Mouse (Mus musculus) embryonic stem cell, embryonic (primary cell): ENCODE data around the gene Agpat1.

Experiments used
- CTCF ChIA-PET, 4 experiments: fragments of 300-600 bp in 2 of 4; fragments of 350-600 bp in 2 of 4; sonication (Branson Sonifier 250); formaldehyde crosslinking; loops; one replicate each; lab custom pipeline; 2022; ENCODE audit warnings: inconsistent platforms in 2 of 4; lab: Charles Lee
- POLR2A ChIA-PET, 4 experiments: fragments of 300-600 bp in 2 of 4; fragments of 350-600 bp in 2 of 4; sonication (Branson Sonifier 250); formaldehyde crosslinking; loops; one replicate each; lab custom pipeline; 2022; ENCODE audit warnings: antibody characterized with exemption in 4 of 4, inconsistent platforms in 1 of 4; lab: Charles Lee

The Agpat1 gene

GRCm38 (mm10) chr17:34659181-34659896, 55.3 kb downstream of the Agpat1 start:
- ChIA-PET CTCF (interaction anchor here in 1 of 4 experiments (1.5 to 2.2 kb wide), 2 partner anchors 8 to 12 kb away, joined by 5 to 10 read pairs; partner anchors contain the start of gene Atf6b), POLR2A (interaction anchor here in 2 of 4 experiments (0.8 to 2.7 kb wide), 3 partner anchors 8 to 12 kb away, joined by 3 to 17 read pairs (median 3); partner anchors contain the start of genes Atf6b (in 1 of the 2) and Tnxb (in 1 of the 2))

GRCm38 (mm10) chr17:34659897-34660214, 55.8 kb downstream of the Agpat1 start:
- POLR2A ChIA-PET = interaction anchor here in 2 of 4 experiments (0.8 to 2.7 kb wide), 4 partner anchors 8 to 27 kb away, joined by 3 to 17 read pairs (median 4); partner anchors contain the start of genes Atf6b (in 1 of the 2) and Tnxb (in 1 of the 2)

DNA sequence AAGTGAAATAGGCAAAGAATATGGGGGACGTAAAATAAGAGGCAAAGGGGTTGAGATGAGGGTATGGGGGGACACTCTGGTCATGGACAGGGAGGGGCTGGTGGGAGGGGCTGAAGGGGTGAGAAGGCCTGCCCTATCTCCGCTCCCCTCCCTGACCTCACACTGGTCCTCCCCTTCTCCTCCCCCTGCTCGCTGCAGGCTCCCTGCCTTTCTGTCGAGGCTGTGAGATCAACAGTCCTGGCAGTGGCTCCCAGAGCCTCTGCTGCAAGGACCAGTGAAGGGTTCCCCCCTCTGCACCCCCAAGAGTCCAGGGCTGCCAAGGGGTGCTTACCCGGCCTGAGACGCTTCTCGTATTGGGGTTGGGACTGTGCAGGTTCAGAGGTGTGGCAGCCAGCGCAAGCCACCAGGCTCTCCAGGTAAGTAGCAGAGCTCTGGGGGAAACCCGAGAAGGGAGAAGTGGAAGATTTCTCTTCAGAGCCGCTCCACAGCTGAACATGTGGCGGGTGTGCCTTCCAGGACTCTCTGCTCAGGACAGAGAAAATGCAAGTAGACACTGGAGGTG, 56.3 kb downstream of the Agpat1 start:
- ChIA-PET POLR2A (interaction anchor here (0.5 to 2.7 kb wide), 7 partner anchors 9 to 58 kb away, joined by 3 to 17 read pairs (median 3); partner anchors contain the start of genes Atf6b (in 1 of the 4) and Tnxb (in 1 of the 4)), CTCF (interaction anchor here in 2 of 4 experiments (0.8 to 2.2 kb wide), 3 partner anchors 9 to 41 kb away, joined by 4 to 10 read pairs (median 5); partner anchors contain the start of gene Atf6b (in 1 of the 2))

More at GRCm38 (mm10) chr17:34659897-34660214, 55.8 kb downstream of the Agpat1 start:
- CTCF ChIA-PET = interaction anchor here in 1 of 4 experiments (1.5 to 2.2 kb wide), 2 partner anchors 9 to 13 kb away, joined by 5 to 10 read pairs; partner anchors contain the start of gene Atf6b

DNA sequence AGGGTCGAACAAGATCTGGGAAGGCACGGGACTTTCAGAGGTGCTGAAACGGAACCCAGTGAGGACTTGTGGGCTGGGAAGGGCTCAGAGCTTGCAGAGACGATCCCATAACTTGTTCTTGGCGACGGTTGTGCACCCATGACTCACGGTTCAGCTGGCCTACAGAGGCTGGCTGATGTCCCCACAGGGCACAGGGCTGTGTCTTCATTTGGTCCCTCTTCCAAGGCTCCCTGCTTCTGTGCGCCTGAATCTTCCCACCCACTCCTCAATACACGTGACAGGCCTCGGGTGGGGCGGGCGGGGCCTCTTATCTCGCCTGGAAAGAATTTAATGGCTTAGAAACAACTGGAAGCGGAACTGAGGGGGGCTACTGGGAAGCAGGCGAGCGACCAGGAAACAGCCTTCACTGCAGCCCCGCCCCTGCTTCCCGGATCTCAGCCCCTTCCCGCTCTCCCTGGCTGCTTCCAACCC, 57.1 kb downstream of the Agpat1 start:
- ChIA-PET CTCF (interaction anchor here in 2 of 4 experiments (0.8 to 2.2 kb wide), 3 partner anchors 10 to 42 kb away, joined by 4 to 10 read pairs (median 5); partner anchors contain the start of gene Atf6b (in 1 of the 2)), POLR2A (interaction anchor here in 3 of 4 experiments (0.5 to 2.7 kb wide), 5 partner anchors 9 to 58 kb away, joined by 3 to 17 read pairs (median 4); partner anchors contain the start of gene Tnxb (in 1 of the 3))

GRCm38 (mm10) chr17:34662468-34662867, 58.4 kb downstream of the Agpat1 start:
- ChIA-PET CTCF (no interaction called here), POLR2A (no interaction called here)

DNA sequence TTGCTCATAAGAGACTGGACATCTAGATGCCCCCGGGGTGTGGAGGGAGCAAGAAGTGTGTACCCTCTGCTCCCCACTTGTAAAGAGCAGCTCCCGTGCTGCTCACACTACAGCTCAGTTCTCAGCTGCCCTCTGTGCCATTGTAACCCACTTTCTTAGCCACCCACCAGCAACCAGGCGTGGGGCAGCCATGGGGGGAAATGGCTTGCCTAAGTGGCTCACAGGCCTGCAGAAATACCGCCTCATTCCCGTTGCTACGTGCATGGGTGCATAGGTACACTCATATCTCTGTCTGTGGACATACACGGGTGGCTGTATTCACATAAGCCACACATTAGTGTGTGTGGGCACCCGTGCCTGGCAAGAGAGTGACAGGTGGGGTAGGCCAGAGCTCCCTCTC, 58.9 kb downstream of the Agpat1 start:
- POLR2A ChIA-PET = no interaction called here
- CTCF ChIA-PET = no interaction called here
